Mouse (Mus musculus) CH12.LX (cell line): ENCODE measurements at regions not wholly inside any gene's neighbourhood (a gene's known extent, or its start where the extent isn't known, plus 50 kb on each side); places are given as distances from the start of the nearest gene placed in this dataset.

ENCODE experiments used
- DNase-seq: peaks from one replicate; pipeline ENCODE4 v3.0.0-alpha.2; 2013; ENCODE audit errors: extremely low read depth
- H3K27ac ChIP-seq: 2 replicates; pipeline ENCODE4 v1.5.1; 2012; ENCODE audit warnings: low read depth, mild to moderate bottlenecking, control low read depth, moderate library complexity; ENCODE audit not compliant: insufficient read depth
- H3K27me3 ChIP-seq: replicated peaks from 2 replicates; pipeline ENCODE3; 2012; ENCODE audit warnings: inconsistent platforms
- H3K36me3 ChIP-seq, 2 experiments: replicated peaks in 1 of 2; 2 replicates each; pipeline versions ENCODE3 to v1.6.1; 2012; ENCODE audit warnings: inconsistent platforms in 1 of 2, low read length in 1 of 2, mild to moderate bottlenecking in 1 of 2, mixed read lengths in 1 of 2, moderate library complexity in 1 of 2; ENCODE audit not compliant: control insufficient read depth in 1 of 2, insufficient read depth in 1 of 2
- H3K4me1 ChIP-seq, 2 experiments: 2 replicates each; pipeline ENCODE4 v1.6.1; 2012; ENCODE audit warnings: inconsistent platforms in 1 of 2, moderate library complexity in 1 of 2; ENCODE audit not compliant: insufficient read depth in 2 of 2, control insufficient read depth in 1 of 2
- H3K4me2 ChIP-seq: 2 replicates; pipeline ENCODE4 v1.6.1; 2012; ENCODE audit warnings: low read depth, mild to moderate bottlenecking, control low read depth; ENCODE audit not compliant: poor library complexity, insufficient read depth, severe bottlenecking
- H3K4me3 ChIP-seq, 3 experiments: fragments of 150-350 bp in 1 of 3; sonication (generic) in 1 of 3; replicated peaks in 1 of 3; 2 replicates each; pipeline versions ENCODE3 to v1.5.1; 2011 to 2012; ENCODE audit warnings: low read depth in 2 of 3, low read length in 2 of 3, mild to moderate bottlenecking in 2 of 3, moderate library complexity in 2 of 3, control low read depth in 1 of 3, improper control_type of control experiment in 1 of 3, inconsistent platforms in 1 of 3, mixed read lengths in 1 of 3; ENCODE audit not compliant: poor library complexity in 1 of 3
- H3K79me2 ChIP-seq: replicated peaks from 2 replicates; pipeline ENCODE4 v1.6.1; 2012; ENCODE audit warnings: mild to moderate bottlenecking, moderate library complexity; ENCODE audit not compliant: control insufficient read depth, poor library complexity, insufficient read depth, severe bottlenecking; ENCODE audit errors: extremely low read depth
- H3K9ac ChIP-seq: 2 replicates; pipeline ENCODE4 v1.6.1; 2012; ENCODE audit warnings: low read depth, mild to moderate bottlenecking, control low read depth, moderate library complexity; ENCODE audit not compliant: insufficient read depth
- H3K9me3 ChIP-seq: replicated peaks from 2 replicates; pipeline ENCODE3; 2012; ENCODE audit warnings: low read length, inconsistent platforms, mixed read lengths
- CHD2 ChIP-seq: IDR thresholded peaks from 2 replicates; pipeline ENCODE4 v1.6.1; 2011; ENCODE audit warnings: low read length, improper control_type of control experiment
- CTCF ChIP-seq, 2 experiments: IDR thresholded peaks in 1 of 2; conservative IDR thresholded peaks in 1 of 2; 2 replicates each; pipeline ENCODE4 v1.5.1; 2011 to 2012; ENCODE audit warnings: low read depth in 2 of 2, low read length in 2 of 2, improper control_type of control experiment in 1 of 2, inconsistent platforms in 1 of 2, mild to moderate bottlenecking in 1 of 2, moderate library complexity in 1 of 2
- ETS1 ChIP-seq: conservative IDR thresholded peaks from 2 replicates; pipeline ENCODE4 v1.6.1; 2012; ENCODE audit warnings: low read depth, mild to moderate bottlenecking, inconsistent platforms, low read length, improper control_type of control experiment, moderate library complexity
- HCFC1 ChIP-seq: IDR thresholded peaks from 2 replicates; pipeline ENCODE4 v1.6.1; 2012; ENCODE audit warnings: low read depth, mild to moderate bottlenecking, inconsistent platforms, low read length, improper control_type of control experiment
- IRF4 ChIP-seq: IDR thresholded peaks from 2 replicates; pipeline ENCODE4 v1.6.1; 2014; ENCODE audit warnings: low read depth, mild to moderate bottlenecking, inconsistent platforms, low read length, improper control_type of control experiment
- KAT2A ChIP-seq: IDR thresholded peaks from 2 replicates; pipeline ENCODE4 v1.6.1; 2012; ENCODE audit warnings: low read length, improper control_type of control experiment, inconsistent platforms; ENCODE audit not compliant: insufficient replicate concordance
- MAZ ChIP-seq: IDR thresholded peaks from 2 replicates; pipeline ENCODE4 v1.6.1; 2012; ENCODE audit warnings: low read depth, mild to moderate bottlenecking, inconsistent platforms, low read length, improper control_type of control experiment, moderate library complexity
- MEF2A ChIP-seq: IDR thresholded peaks from 2 replicates; pipeline ENCODE4 v1.6.1; 2014; ENCODE audit warnings: low read depth, mild to moderate bottlenecking, inconsistent platforms, low read length, improper control_type of control experiment, borderline replicate concordance
- MYC ChIP-seq: IDR thresholded peaks from 2 replicates; pipeline ENCODE4 v1.6.1; 2011; ENCODE audit warnings: low read depth, mild to moderate bottlenecking, improper control_type of control experiment, low read length
- NRF1 ChIP-seq: IDR thresholded peaks from 2 replicates; pipeline ENCODE4 v1.6.1; 2014; ENCODE audit warnings: low read depth, mild to moderate bottlenecking, inconsistent platforms, low read length, improper control_type of control experiment, moderate library complexity
- POLR2A ChIP-seq: IDR thresholded peaks from 2 replicates; pipeline ENCODE4 v1.6.1; 2011; ENCODE audit warnings: low read depth, mild to moderate bottlenecking, improper control_type of control experiment, low read length
- RCOR1 ChIP-seq: conservative IDR thresholded peaks from 2 replicates; pipeline ENCODE4 v1.6.1; 2012; ENCODE audit warnings: low read depth, mild to moderate bottlenecking, inconsistent platforms, low read length, improper control_type of control experiment
- SIN3A ChIP-seq: IDR thresholded peaks from 2 replicates; pipeline ENCODE4 v1.6.1; 2012; ENCODE audit warnings: low read length, improper control_type of control experiment, inconsistent platforms
- SMC3 ChIP-seq: IDR thresholded peaks from 2 replicates; pipeline ENCODE4 v1.6.1; 2011; ENCODE audit warnings: low read depth, low read length, improper control_type of control experiment
- TBP ChIP-seq: conservative IDR thresholded peaks from 2 replicates; pipeline ENCODE4 v1.6.1; 2011; ENCODE audit warnings: low read depth, low read length, improper control_type of control experiment
- UBTF ChIP-seq: IDR thresholded peaks from 2 replicates; pipeline ENCODE4 v1.6.1; 2012; ENCODE audit warnings: low read depth, mild to moderate bottlenecking, inconsistent platforms, low read length, improper control_type of control experiment, moderate library complexity
- USF1 ChIP-seq: IDR thresholded peaks from 2 replicates; pipeline ENCODE4 v1.6.1; 2014; ENCODE audit warnings: low read depth, mild to moderate bottlenecking, inconsistent platforms, low read length, improper control_type of control experiment
- ZC3H11A ChIP-seq: IDR thresholded peaks from 2 replicates; pipeline ENCODE4 v1.6.1; 2012; ENCODE audit warnings: low read depth, mild to moderate bottlenecking, inconsistent platforms, low read length, improper control_type of control experiment
- ZKSCAN1 ChIP-seq: IDR thresholded peaks from 2 replicates; pipeline ENCODE4 v1.6.1; 2012; ENCODE audit warnings: low read depth, inconsistent platforms, low read length, improper control_type of control experiment, borderline replicate concordance
- ZMIZ1 ChIP-seq: IDR thresholded peaks from 2 replicates; pipeline ENCODE4 v1.6.1; 2012; ENCODE audit warnings: low read depth, mild to moderate bottlenecking, inconsistent platforms, low read length, improper control_type of control experiment
- dilution Hi-C: fragments of 300-500 bp; cut with MboI; formaldehyde crosslinking; loops from 2 replicates; pipeline ENCODE4 v1.14.3; 2020; ENCODE audit warnings: low sequenced_read_pairs; ENCODE audit not compliant: extremely low pct_unique_long_range_greater_than_20kb, extremely low pct_ligation_motif_present
- in situ Hi-C: fragments of 300-500 bp; cut with MboI; formaldehyde crosslinking; loops from 3 replicates; pipeline ENCODE4 v1.14.3; 2019; ENCODE audit warnings: low sequenced_read_pairs, low pct_ligation_motif_present, low pct_unique_long_range_greater_than_20kb, mixed read lengths

DNA sequence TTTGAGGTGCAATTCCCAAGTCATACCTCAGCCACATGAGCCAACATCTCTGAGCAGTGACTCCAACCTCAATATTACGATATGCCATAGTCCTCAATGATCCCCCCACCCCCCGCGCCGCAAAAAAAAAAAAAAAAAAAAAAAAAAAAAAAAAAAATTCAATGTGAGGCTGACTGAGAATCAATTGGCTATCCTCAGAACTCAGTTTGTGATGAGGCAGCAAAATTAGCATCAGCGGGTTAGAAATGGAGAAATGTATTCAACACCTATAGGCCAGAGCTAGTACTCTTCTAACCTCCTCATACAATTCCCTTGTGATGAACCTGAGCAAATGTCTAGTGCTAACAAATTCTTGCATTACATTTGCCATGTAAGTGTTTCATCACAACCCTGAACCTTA, 504.5 kb upstream of the C030005K15Rik start:
- no peaks in the 10 kb centered on the region for H3K79me2 ChIP-seq
- dilution Hi-C loops: no loop called here
- TF ChIP-seq UBTF: no peak
- TF ChIP-seq RCOR1: no peak
- no peak for TF ChIP-seq ETS1
- TF ChIP-seq HCFC1: no peak
- no peak for TF ChIP-seq USF1
- no peak for TF ChIP-seq MEF2A
- TF ChIP-seq IRF4: no peak
- no peaks in the 10 kb centered on the region for H3K9me3 ChIP-seq
- no peak overlapping the region for H3K9ac ChIP-seq
- H3K27ac ChIP-seq: no peak overlapping the region
- H3K4me3 ChIP-seq: no peak overlapping the region
- H3K27me3 ChIP-seq: no peaks in the 10 kb centered on the region
- no peak for DNase-seq
- H3K36me3 ChIP-seq: no peaks in the 10 kb centered on the region
- in situ Hi-C loops: no loop called here
- H3K4me1 ChIP-seq: no peaks in the 10 kb centered on the region
- H3K4me2 ChIP-seq: no peak overlapping the region

GRCm38 (mm10) chr10:98231705-98232235, 505.2 kb upstream of the C030005K15Rik start:
- Histone ChIP-seq H3K4me2 (no peak overlapping the region), H3K9me3 (no peaks in the 10 kb centered on the region), H3K27ac (no peak overlapping the region), H3K9ac (no peak overlapping the region), H3K4me3 (no peak overlapping the region), H3K79me2 (no peaks in the 10 kb centered on the region), H3K27me3 (no peaks in the 10 kb centered on the region), H3K36me3 (no peaks in the 10 kb centered on the region), H3K4me1 (no peaks in the 10 kb centered on the region)
- no peak for TF ChIP-seq USF1
- TF ChIP-seq TBP: no peak
- no peak for TF ChIP-seq ZC3H11A
- TF ChIP-seq UBTF: no peak
- no peak for TF ChIP-seq MAZ
- TF ChIP-seq CTCF (conservative IDR thresholded peaks at IDR 0.05 in 1 of 2, IDR thresholded peaks at IDR 0.05 in 1 of 2; ENCODE audit: low read depth in 2 of 2, low read length in 2 of 2): no peak
- no peak for TF ChIP-seq CHD2
- dilution Hi-C loops (no loop called here), in situ Hi-C loops (no loop called here)
- DNase-seq: no peak

DNA sequence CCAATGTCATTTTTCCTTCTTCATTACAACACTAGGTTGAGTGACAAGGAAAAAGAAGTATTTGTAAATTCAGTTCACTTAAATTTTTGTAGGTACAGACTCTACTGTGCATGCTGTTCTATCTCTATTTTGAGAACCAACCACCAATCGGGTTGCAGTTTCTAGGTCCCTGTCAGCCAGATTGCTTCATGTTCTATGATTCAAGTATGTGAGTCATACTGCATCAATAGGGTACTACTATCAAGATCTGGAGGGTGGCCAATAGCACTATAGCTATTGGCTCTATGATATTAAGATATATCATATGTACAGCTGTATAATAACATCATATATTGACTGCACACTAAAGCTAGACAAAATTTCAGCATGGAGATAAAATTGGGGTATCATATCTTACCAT, 521.8 kb upstream of the C030005K15Rik start:
- Histone ChIP-seq H3K79me2 (no peaks in the 10 kb centered on the region), H3K4me1 (peaks cover 0 to 6% of the 10 kb centered on the region in 2 experiments; a peak in 2 of 4 replicates), H3K27me3 (no peaks in the 10 kb centered on the region), H3K36me3 (no peaks in the 10 kb centered on the region), H3K9me3 (no peaks in the 10 kb centered on the region), H3K27ac (no peak overlapping the region), H3K4me3 (no peak overlapping the region), H3K4me2 (no peak overlapping the region)
- in situ Hi-C loops: no loop called here
- DNase-seq: no peak
- TF ChIP-seq KAT2A (no peak), POLR2A (no peak), CHD2 (no peak), SMC3 (no peak), ZMIZ1 (no peak), UBTF (no peak), RCOR1 (no peak), ZKSCAN1 (no peak), MEF2A (no peak), USF1 (no peak), NRF1 (no peak), MYC (no peak), SIN3A (no peak), MAZ (no peak)
- TF ChIP-seq, all 38 proteins: peak for 0
- no peak overlapping the region for H3K9ac ChIP-seq
- dilution Hi-C loops: no loop called here
